Mouse (Mus musculus): ENCODE measurements around the gene Smg8.

The Smg8 gene

GRCm38 (mm10) chr11:87046968-87047367 lies 39.6 kb downstream of the Smg8 start:
- DNase-seq (ENCODE audit: low read depth, low spot score) = no peak

DNA sequence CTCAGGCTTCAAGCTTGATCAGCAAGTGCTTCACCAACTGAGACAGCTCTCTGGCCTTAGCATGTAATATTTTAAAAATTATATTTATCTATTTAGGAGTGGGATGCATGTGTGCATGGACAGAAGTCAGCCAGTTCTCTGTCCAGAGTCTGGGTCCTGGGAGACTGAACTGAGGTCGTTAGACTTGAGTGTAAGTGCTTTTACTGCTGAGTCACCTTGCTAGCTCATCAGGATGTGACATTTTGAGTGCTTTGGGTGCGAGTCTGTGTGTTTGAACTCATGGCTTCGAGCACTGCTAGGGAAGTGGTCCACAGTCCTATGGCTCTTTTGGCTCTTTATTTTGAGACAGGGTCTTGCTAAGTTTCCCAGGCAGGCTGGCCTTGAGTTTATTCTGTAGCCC lies 43.5 kb downstream of the Smg8 start:
- DNase-seq (ENCODE audit: low read depth, low spot score) = no peak

GRCm38 (mm10) chr11:87039307-87039963 lies 47.1 kb downstream of the Smg8 start:
- DNase-seq (ENCODE audit: low read depth, low spot score) = no peak

DNA sequence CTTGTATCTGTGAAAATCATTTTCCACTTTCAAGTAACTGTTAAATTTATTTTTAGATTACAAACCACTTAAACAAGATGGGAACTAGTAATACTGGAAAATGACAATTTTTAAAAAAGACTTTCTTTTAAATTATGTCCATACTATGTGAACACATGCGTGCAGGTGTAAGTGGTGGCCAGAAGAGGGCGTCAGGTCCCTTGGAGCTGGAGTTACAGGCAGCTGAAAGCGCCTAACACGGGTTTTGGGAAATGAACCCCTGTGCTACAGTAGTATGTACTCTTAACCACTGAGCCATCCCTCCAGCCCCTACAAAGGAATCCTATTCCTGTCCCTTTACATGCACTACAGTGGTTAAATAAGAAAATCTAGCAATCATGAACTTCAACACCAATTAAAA lies 50.4 kb downstream of the Smg8 start:
- peak; percentile 66 for DNase-seq (ENCODE audit: low read depth, low spot score)

GRCm38 (mm10) chr11:87028212-87028611 lies 58.4 kb downstream of the Smg8 start:
- no peak for DNase-seq (ENCODE audit: low read depth, low spot score)
